Mouse (Mus musculus): ENCODE measurements around the gene Naglu.
A peak's percentile ranks its signal among the peaks of the same experiment; 100 is the strongest.

GRCm38 (mm10) chr11:101053974-101054373 is 15.8 kb upstream of the Naglu start:
- TF ChIP-seq CTCF (IDR thresholded peaks at IDR 0.05; ENCODE audit: borderline replicate concordance, extremely low read depth, insufficient read depth, insufficient read length) (peak; percentile 40; the same call in 1 of the 2 replicates), POLR2A (IDR thresholded peaks at IDR 0.05; ENCODE audit: borderline replicate concordance, extremely low read depth, insufficient read depth, insufficient read length, poor library complexity, severe bottlenecking) (no peak)

Measured in brain, embryonic 14.5 days (tissue).